23 mouse cellular contexts compared by ENCODE assay signal in genomic region chr7:131437051-131437450, GRCm38 (mm10).
"Had no signal": no experiment of that assay in that cellular context is flagged by ENCODE, and none has a peak within 500 bp of the region (broad histone marks: within the 10 kb centered on the region; RNA-seq: fewer than 3 reads in every experiment).

No protein-coding gene starts in this region.

- DNase-seq: kidney, adult 2 months; kidney, postnatal 25 days; left cerebral cortex, postnatal 4 days; liver, postnatal 0 days; lung, embryonic 14.5 days; retina, postnatal 1 day; right cerebral cortex, postnatal 25 days; spleen, adult 18-20 months; thymus, adult 2 months; thymus, postnatal 25 days had no signal

- H3K4me3 ChIP-seq: limb, embryonic 12.5 days; limb, embryonic 15.5 days; megakaryocyte, embryonic 14.5 days; midbrain, embryonic 10.5 days; midbrain, embryonic 13.5 days; myocyte; neural tube, embryonic 13.5 days had no signal

- ATAC-seq: liver, postnatal 0 days; lung, postnatal 0 days; midbrain, embryonic 13.5 days; midbrain, embryonic 16.5 days had no signal

- H3K4me1 ChIP-seq: limb, embryonic 12.5 days; limb, embryonic 15.5 days; midbrain, embryonic 10.5 days; midbrain, embryonic 13.5 days; neural tube, embryonic 13.5 days had no signal

- H3K27me3 ChIP-seq: limb, embryonic 12.5 days; limb, embryonic 15.5 days; megakaryocyte, embryonic 14.5 days; midbrain, embryonic 13.5 days; neural tube, embryonic 13.5 days had no signal

- H3K27ac ChIP-seq: kidney, postnatal 0 days; limb, embryonic 12.5 days; limb, embryonic 15.5 days; liver, embryonic 14.5 days; macrophage; midbrain, embryonic 10.5 days; midbrain, embryonic 13.5 days; neural tube, embryonic 13.5 days had no signal

- H3K9me3 ChIP-seq: limb, embryonic 12.5 days; limb, embryonic 15.5 days; megakaryocyte, embryonic 14.5 days; midbrain, embryonic 10.5 days; midbrain, embryonic 13.5 days; neural tube, embryonic 13.5 days had no signal

- H3K4me2 ChIP-seq: limb, embryonic 12.5 days; limb, embryonic 15.5 days; liver, embryonic 11.5 days; lung, embryonic 14.5 days; midbrain, embryonic 13.5 days; neural tube, embryonic 13.5 days had no signal

- H3K9ac ChIP-seq: limb, embryonic 12.5 days; limb, embryonic 15.5 days; liver, embryonic 14.5 days; liver, postnatal 0 days; lung, embryonic 14.5 days; midbrain, embryonic 13.5 days; neural tube, embryonic 13.5 days had no signal
